Mouse (Mus musculus) adrenal gland, postnatal 36 days (tissue): ENCODE results near the gene Lrrc8c. TPM values are rescaled to one million over a fixed set of nuclear protein-coding genes. Genes with fewer than 3 reads are reported as not detected.

Experiments
- DNase-seq, 2 experiments: peaks; one replicate each; pipeline ENCODE4 v3.0.0; 2021; ENCODE audit warnings: mixed read lengths in 1 of 2
- total RNA-seq, 2 experiments: library from RNA; stranded (reverse); gene quantifications; 2 replicates each; pipeline ENCODE4 v1.2.3; 2021

Gene Lrrc8c
- total RNA-seq, 2 experiments from 2014 or later = 23.9 to 26.6 TPM

- peak in 1 of 2 experiments; percentile 18 for DNase-seq
Measured at GRCm38 (mm10) chr5:105598866-105599265, 79.7 kb downstream of the Lrrc8c start.

GRCm38 (mm10) chr5:105599315-105599714 lies 80.1 kb downstream of the Lrrc8c start:
- DNase-seq = no peak

- DNase-seq = no peak
Measured at GRCm38 (mm10) chr5:105600998-105601397, 81.8 kb downstream of the Lrrc8c start.

- peak in 1 of 2 experiments; percentile 34 for DNase-seq
Measured at GRCm38 (mm10) chr5:105602585-105602984, 83.4 kb downstream of the Lrrc8c start.

GRCm38 (mm10) chr5:105605736-105606135 lies 86.5 kb downstream of the Lrrc8c start:
- no peak for DNase-seq

GRCm38 (mm10) chr5:105609683-105610082 lies 90.5 kb downstream of the Lrrc8c start:
- no peak for DNase-seq

GRCm38 (mm10) chr5:105613002-105613401 lies 93.8 kb downstream of the Lrrc8c start:
- no peak for DNase-seq

- DNase-seq = no peak
Measured at GRCm38 (mm10) chr5:105614000-105614399, 94.8 kb downstream of the Lrrc8c start.

GRCm38 (mm10) chr5:105614682-105615434 lies 95.7 kb downstream of the Lrrc8c start:
- peak in 1 of 2 experiments; percentile 13 for DNase-seq

GRCm38 (mm10) chr5:105615871-105616454 lies 96.8 kb downstream of the Lrrc8c start:
- no peak for DNase-seq

GRCm38 (mm10) chr5:105616538-105616937 lies 97.3 kb downstream of the Lrrc8c start:
- no peak for DNase-seq

GRCm38 (mm10) chr5:105618510-105618909 lies 99.3 kb downstream of the Lrrc8c start:
- DNase-seq = no peak

GRCm38 (mm10) chr5:105619666-105620065 lies 100.5 kb downstream of the Lrrc8c start:
- no peak for DNase-seq

- DNase-seq = peak; percentile 82 to 85
Measured at GRCm38 (mm10) chr5:105620505-105621116, 101.4 kb downstream of the Lrrc8c start.

- no peak for DNase-seq
Measured at GRCm38 (mm10) chr5:105623074-105623713, 104.0 kb downstream of the Lrrc8c start.

- DNase-seq = no peak
Measured at GRCm38 (mm10) chr5:105624257-105624656, 105.1 kb downstream of the Lrrc8c start.

- peak; percentile 23 to 25 for DNase-seq
Measured at GRCm38 (mm10) chr5:105625504-105626150, 106.4 kb downstream of the Lrrc8c start.

- no peak for DNase-seq
Measured at GRCm38 (mm10) chr5:105626355-105626754, 107.2 kb downstream of the Lrrc8c start.

- DNase-seq = no peak
Measured at GRCm38 (mm10) chr5:105627093-105627492, 107.9 kb downstream of the Lrrc8c start.

- DNase-seq = no peak
Measured at GRCm38 (mm10) chr5:105629955-105630354, 110.8 kb downstream of the Lrrc8c start.

- no peak for DNase-seq
Measured at GRCm38 (mm10) chr5:105632066-105632465, 112.9 kb downstream of the Lrrc8c start.

GRCm38 (mm10) chr5:105635576-105635975 lies 116.4 kb downstream of the Lrrc8c start:
- no peak for DNase-seq
